Mouse (Mus musculus) bone marrow, adult 2 months (tissue): Measurements from ENCODE around the gene Pphln1.

Source experiments
- CTCF ChIP-seq: fragments of 200-500 bp; IDR thresholded peaks from 2 replicates; pipeline ENCODE4 v1.5.1; 2011; ENCODE audit warnings: low read length, control low read depth; ENCODE audit not compliant: control insufficient read depth, insufficient read depth
- POLR2A ChIP-seq: fragments of 200-500 bp; IDR thresholded peaks from 2 replicates; pipeline ENCODE4 v1.6.1; 2011; ENCODE audit warnings: low read depth, mild to moderate bottlenecking, control low read depth, low read length, borderline replicate concordance; ENCODE audit not compliant: control insufficient read depth

- TF ChIP-seq CTCF = no peak
- TF ChIP-seq POLR2A = no peak
Observed at GRCm38 (mm10) chr15:93510690-93511336, 112.7 kb downstream of the Pphln1 start.
